Mouse (Mus musculus): ENCODE measurements around the gene Aadacl3.

- TF ChIP-seq GATA1 (IDR thresholded peaks at IDR 0.05; ENCODE audit: borderline replicate concordance, low read length) (no peak), FLI1 (IDR thresholded peaks at IDR 0.05; ENCODE audit: low read length) (no peak)
Measured at GRCm38 (mm10) chr4:144433216-144433615, 30.3 kb downstream of the Aadacl3 start.
